Mouse (Mus musculus) midbrain, postnatal 0 days (tissue): ENCODE data around the gene 5031439G07Rik. TPM values are rescaled to one million over a fixed set of nuclear protein-coding genes. Genes with fewer than 3 reads are reported as not detected.

ENCODE experiments used
- ATAC-seq: fragments of 200-750 bp; cut with Nextera tagmentation; 2 replicates; pipeline ENCODE4 v1.8.0; 2017; ENCODE audit warnings: moderate number of reproducible peaks, mild to moderate bottlenecking, moderate TSS enrichment, moderate library complexity; ENCODE audit not compliant: low FRiP score
- DNase-seq: peaks from one replicate; pipeline ENCODE4 v3.0.0-alpha.2; 2015; ENCODE audit warnings: low spot score
- H3K27ac ChIP-seq: fragments of 300-500 bp; sonication (generic); 2 replicates; pipeline ENCODE4 v1.5.1; 2014; ENCODE audit warnings: low read depth, mild to moderate bottlenecking, low read length, mixed read lengths
- H3K27me3 ChIP-seq: fragments of 300-500 bp; sonication (generic); 2 replicates; pipeline ENCODE4 v1.6.1; 2014; ENCODE audit warnings: low read length, control low read depth, mixed read lengths; ENCODE audit not compliant: insufficient read depth
- H3K36me3 ChIP-seq: fragments of 300-500 bp; sonication (generic); 2 replicates; pipeline ENCODE4 v1.6.1; 2014; ENCODE audit warnings: low read length, control low read depth, mixed read lengths; ENCODE audit not compliant: insufficient read depth
- H3K4me1 ChIP-seq: fragments of 300-500 bp; sonication (generic); 2 replicates; pipeline ENCODE4 v1.6.1; 2014; ENCODE audit warnings: mild to moderate bottlenecking, control low read depth, antibody characterized with exemption, low read length, mixed read lengths; ENCODE audit not compliant: insufficient read depth
- H3K4me2 ChIP-seq: fragments of 300-500 bp; sonication (generic); 2 replicates; pipeline ENCODE4 v1.6.1; 2014; ENCODE audit warnings: low read depth, mild to moderate bottlenecking, low read length, mixed read lengths; ENCODE audit not compliant: poor library complexity, severe bottlenecking
- H3K4me3 ChIP-seq: fragments of 300-500 bp; sonication (generic); 2 replicates; pipeline ENCODE4 v1.5.1; 2014; ENCODE audit warnings: low read depth, mild to moderate bottlenecking, low read length, moderate library complexity
- H3K9ac ChIP-seq: fragments of 300-500 bp; sonication (generic); replicated peaks from 2 replicates; pipeline ENCODE4 v1.6.1; 2014; ENCODE audit warnings: mild to moderate bottlenecking, low read length, moderate library complexity, mixed read lengths; ENCODE audit not compliant: poor library complexity, severe bottlenecking
- H3K9me3 ChIP-seq: fragments of 300-500 bp; sonication (generic); 2 replicates; pipeline ENCODE4 v1.6.1; 2016; ENCODE audit warnings: low read length, control low read depth
- CTCF ChIP-seq: IDR thresholded peaks from 2 replicates; pipeline ENCODE4 v1.5.1; 2016; ENCODE audit warnings: antibody characterized with exemption, mild to moderate bottlenecking
- WGBS: fragments of 180-500 bp; shearing (Covaris S2); extraction: QIAGEN DNeasy Blood & Tissue Kit; methylation state at CpG from one replicate; pipeline ENCODE4 v1.1.7; 2014; 5-methylcytosine and 5-hydroxymethylcytosine counted together
- polyA plus RNA-seq: library from polyadenylated mRNA; unstranded; fragments of >200 nt; fragmentation: Nextera tagmentation; extraction: Ambion mirVana; gene quantifications from 2 replicates; pipeline ENCODE4 v1.2.1, GENCODE M21; 2015
- total RNA-seq: library from RNA; depleted of rRNA; stranded (reverse); fragments of >200 nt; gene quantifications from 2 replicates; pipeline ENCODE4 v1.2.3, GENCODE M21; 2014

5031439G07Rik gene
- total and polyA plus RNA-seq, 2 experiments from 2014 or later: 22.2 to 127 TPM

GRCm38 (mm10) chr15:85027740-85028139 is 39.4 kb upstream of the 5031439G07Rik start:
- Histone ChIP-seq H3K9ac (no peak overlapping the region), H3K36me3 (no peaks in the 10 kb centered on the region), H3K4me3 (no peak overlapping the region), H3K9me3 (no peaks in the 10 kb centered on the region), H3K4me2 (no peak overlapping the region), H3K27ac (no peak overlapping the region), H3K4me1 (no peaks in the 10 kb centered on the region), H3K27me3 (no peaks in the 10 kb centered on the region)
- ATAC-seq: no peak
- no peak for TF ChIP-seq CTCF
- 26% methylated on average over 4 of the region's 4 CpGs for WGBS
- DNase-seq: no peak

DNA sequence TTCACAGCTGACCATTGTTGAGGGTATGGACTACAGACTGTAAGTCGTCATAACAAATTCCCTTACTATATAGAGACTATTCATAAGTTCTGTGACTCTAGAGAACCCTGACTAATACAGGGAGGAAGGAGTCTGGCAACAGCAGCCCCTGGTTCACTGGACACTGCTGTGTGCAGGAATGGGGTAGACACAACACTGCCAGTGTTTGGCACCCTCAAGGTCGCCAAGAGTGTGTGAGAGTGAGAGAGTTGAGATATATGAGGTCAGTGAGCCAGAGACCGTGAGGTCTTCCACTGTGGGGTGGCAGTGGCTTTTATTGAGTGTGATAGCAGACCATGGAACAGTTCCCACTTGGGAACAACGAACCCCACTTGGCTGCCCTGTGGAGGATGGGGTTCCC is 37.8 kb upstream of the 5031439G07Rik start:
- H3K4me1 ChIP-seq: no peaks in the 10 kb centered on the region
- no peaks in the 10 kb centered on the region for H3K9me3 ChIP-seq
- H3K9ac ChIP-seq: no peak overlapping the region
- no peak overlapping the region for H3K4me2 ChIP-seq
- ATAC-seq (no peak), DNase-seq (no peak)
- no peaks in the 10 kb centered on the region for H3K36me3 ChIP-seq
- no peak overlapping the region for H3K27ac ChIP-seq
- 78% methylated on average over 4 of the region's 4 CpGs for WGBS
- no peak for TF ChIP-seq CTCF
- H3K4me3 ChIP-seq: no peak overlapping the region
- no peaks in the 10 kb centered on the region for H3K27me3 ChIP-seq

GRCm38 (mm10) chr15:85022211-85022610 is 33.9 kb upstream of the 5031439G07Rik start:
- H3K9ac ChIP-seq: no peak overlapping the region
- H3K27me3 ChIP-seq: no peaks in the 10 kb centered on the region
- no peak overlapping the region for H3K4me2 ChIP-seq
- DNase-seq: no peak
- no peak for ATAC-seq
- 69% methylated on average over 4 of the region's 4 CpGs for WGBS
- H3K9me3 ChIP-seq: no peaks in the 10 kb centered on the region
- H3K4me1 ChIP-seq: peaks cover 3% of the 10 kb centered on the region; the same call in 1 of the 2 replicates
- no peaks in the 10 kb centered on the region for H3K36me3 ChIP-seq
- no peak for TF ChIP-seq CTCF
- H3K27ac ChIP-seq: no peak overlapping the region
- no peak overlapping the region for H3K4me3 ChIP-seq

DNA sequence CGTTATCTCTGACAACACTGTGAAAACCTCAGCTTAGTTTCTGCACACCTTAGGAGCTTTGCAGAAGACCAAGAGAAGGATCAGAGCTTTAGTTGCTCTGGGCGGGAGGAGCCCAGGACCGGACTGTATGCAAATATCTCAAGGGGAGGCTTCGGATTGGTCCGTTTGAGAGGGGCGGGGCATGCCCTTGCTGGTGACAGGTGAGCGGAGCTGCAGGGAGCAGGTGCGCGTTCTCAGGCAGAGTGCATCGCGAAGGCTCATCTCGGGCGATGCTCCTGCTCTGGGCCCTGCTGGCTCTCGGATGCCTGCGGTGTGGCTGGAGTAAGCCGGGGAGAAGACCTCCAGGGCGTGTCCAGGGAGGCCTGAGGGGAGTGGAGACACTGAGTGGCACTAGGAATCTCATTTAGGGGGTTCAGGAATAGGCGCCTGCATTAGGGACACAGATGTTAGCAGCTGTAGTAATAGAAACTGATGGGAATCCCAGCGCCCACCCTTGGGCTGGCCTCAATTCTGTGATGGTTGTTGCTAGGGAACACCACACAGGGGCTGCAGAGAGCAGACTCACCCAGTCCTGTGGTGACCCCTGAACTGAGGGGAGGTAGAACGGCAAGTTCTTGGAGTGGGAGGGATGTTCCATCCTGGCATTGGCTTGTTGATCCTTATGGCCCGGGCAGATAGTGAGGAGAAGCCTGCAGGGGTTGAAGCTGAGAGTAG is 28.8 kb upstream of the 5031439G07Rik start, which contains the start of gene Upk3a:
Gene Upk3a (plus strand): TSS at position 191 of the 714 bp plus-strand sequence.
- H3K4me2 ChIP-seq: peak within 1 kb of the TSS; percentile 39
- H3K4me1 ChIP-seq: peaks cover 10% of the 10 kb centered on the region; the same call in 1 of the 2 replicates
- no peak within 1 kb of the TSS for H3K27ac ChIP-seq
- H3K27me3 ChIP-seq: no peaks in the 10 kb centered on the region
- H3K4me3 ChIP-seq: peak within 1 kb of the TSS; percentile 5; the same call in 1 of the 2 replicates
- peak; percentile 68; the same call in 1 of the 2 replicates for ATAC-seq
- no peak for TF ChIP-seq CTCF
- no peaks in the 10 kb centered on the region for H3K36me3 ChIP-seq
- H3K9me3 ChIP-seq: no peaks in the 10 kb centered on the region
- peak; percentile 32 for DNase-seq
- H3K9ac ChIP-seq: 0 out of 2 replicates have a peak within 1 kb of the TSS, but pooled peaks have one; percentile 29
- WGBS: 8% methylated on average over 21 of the region's 21 CpGs

DNA sequence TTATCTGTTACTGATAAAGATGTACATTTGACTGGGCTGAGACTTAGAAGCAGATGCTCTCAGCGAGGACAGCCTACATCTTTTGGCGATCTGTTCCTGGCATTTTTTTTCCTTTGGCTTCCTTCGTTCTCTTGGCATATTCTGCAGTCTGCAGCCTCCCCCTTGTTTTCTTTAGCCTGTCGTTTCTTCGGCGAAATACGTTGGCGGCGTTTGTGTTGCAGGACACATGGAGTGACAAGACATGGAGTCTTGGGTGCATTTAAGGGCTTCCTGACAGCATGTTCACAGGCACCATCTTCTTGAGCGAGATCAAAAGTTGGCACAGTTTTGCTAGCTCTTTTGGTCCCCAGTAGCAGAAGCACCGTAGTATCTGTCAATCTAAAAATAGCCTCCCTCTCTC is 27.4 kb upstream of the 5031439G07Rik start:
- no peaks in the 10 kb centered on the region for H3K9me3 ChIP-seq
- no peak for DNase-seq
- WGBS: 73% methylated on average over 11 of the region's 11 CpGs
- H3K9ac ChIP-seq: no peak overlapping the region
- H3K36me3 ChIP-seq: no peaks in the 10 kb centered on the region
- ATAC-seq: no peak
- no peaks in the 10 kb centered on the region for H3K27me3 ChIP-seq
- H3K27ac ChIP-seq: no peak overlapping the region
- H3K4me2 ChIP-seq: no peak overlapping the region
- H3K4me1 ChIP-seq: peaks cover 10% of the 10 kb centered on the region; the same call in 1 of the 2 replicates
- no peak for TF ChIP-seq CTCF
- no peak overlapping the region for H3K4me3 ChIP-seq

GRCm38 (mm10) chr15:85012662-85013054 is 24.3 kb upstream of the 5031439G07Rik start:
- Histone ChIP-seq H3K4me3 (no peak overlapping the region), H3K4me1 (peaks cover 10% of the 10 kb centered on the region; the same call in 1 of the 2 replicates), H3K4me2 (no peak overlapping the region), H3K36me3 (no peaks in the 10 kb centered on the region), H3K27ac (no peak overlapping the region), H3K9me3 (no peaks in the 10 kb centered on the region), H3K27me3 (no peaks in the 10 kb centered on the region), H3K9ac (no peak overlapping the region)
- 43% methylated on average over 2 of the region's 2 CpGs for WGBS
- DNase-seq (no peak), ATAC-seq (no peak)
- no peak for TF ChIP-seq CTCF
